Mouse (Mus musculus) right cerebral cortex, postnatal 10 days (tissue): ENCODE data around the gene Foxo3.

Source experiments
- DNase-seq, 2 experiments: peaks; one replicate each; pipeline ENCODE4 v3.0.0; 2021; ENCODE audit warnings: low spot score in 2 of 2

Foxo3 gene

GRCm38 (mm10) chr10:42226176-42226575, 50.4 kb downstream of the Foxo3 start:
- no peak for DNase-seq

GRCm38 (mm10) chr10:42225184-42225935, 51.2 kb downstream of the Foxo3 start:
- DNase-seq = no peak

- no peak for DNase-seq
Observed at GRCm38 (mm10) chr10:42221996-42222395, 54.6 kb downstream of the Foxo3 start.

GRCm38 (mm10) chr10:42221136-42221891, 55.2 kb downstream of the Foxo3 start:
- no peak for DNase-seq

GRCm38 (mm10) chr10:42220418-42220952, 56.1 kb downstream of the Foxo3 start:
- no peak for DNase-seq

GRCm38 (mm10) chr10:42211407-42211806, 65.1 kb downstream of the Foxo3 start:
- DNase-seq = no peak

- no peak for DNase-seq
Observed at GRCm38 (mm10) chr10:42210641-42211040, 65.9 kb downstream of the Foxo3 start.

- DNase-seq = no peak
Observed at GRCm38 (mm10) chr10:42209809-42210208, 66.7 kb downstream of the Foxo3 start.

GRCm38 (mm10) chr10:42207612-42208011, 68.9 kb downstream of the Foxo3 start:
- no peak for DNase-seq

- DNase-seq = no peak
Observed at GRCm38 (mm10) chr10:42204768-42205412, 71.7 kb downstream of the Foxo3 start.

- no peak for DNase-seq
Observed at GRCm38 (mm10) chr10:42203321-42204155, 73.0 kb downstream of the Foxo3 start.

- no peak for DNase-seq
Observed at GRCm38 (mm10) chr10:42202561-42202960, 74.0 kb downstream of the Foxo3 start.

- DNase-seq = no peak
Observed at GRCm38 (mm10) chr10:42199472-42199871, 77.1 kb downstream of the Foxo3 start.

- no peak for DNase-seq
Observed at GRCm38 (mm10) chr10:42198682-42199081, 77.9 kb downstream of the Foxo3 start.

- no peak for DNase-seq
Observed at GRCm38 (mm10) chr10:42194784-42195183, 81.8 kb downstream of the Foxo3 start.

- DNase-seq = no peak
Observed at GRCm38 (mm10) chr10:42193981-42194380, 82.6 kb downstream of the Foxo3 start.

GRCm38 (mm10) chr10:42192951-42193350, 83.6 kb downstream of the Foxo3 start:
- no peak for DNase-seq

- no peak for DNase-seq
Observed at GRCm38 (mm10) chr10:42189674-42190434, 86.7 kb downstream of the Foxo3 start.

GRCm38 (mm10) chr10:42189037-42189436, 87.5 kb downstream of the Foxo3 start:
- DNase-seq = no peak

GRCm38 (mm10) chr10:42188091-42188490, 88.5 kb downstream of the Foxo3 start:
- no peak for DNase-seq

GRCm38 (mm10) chr10:42186941-42187401, 89.6 kb downstream of the Foxo3 start:
- DNase-seq = no peak
